Mouse (Mus musculus): ENCODE results near the gene Irf2bp2.
A peak's percentile ranks its signal among the peaks of the same experiment; 100 is the strongest.

- TF ChIP-seq POLR2A (IDR thresholded peaks at IDR 0.05; ENCODE audit: borderline replicate concordance, insufficient read depth, low read length) (peak; percentile 54), CTCF (IDR thresholded peaks at IDR 0.05; ENCODE audit: borderline replicate concordance, insufficient read depth, low read depth, low read length) (peak; percentile 15; the same call in 1 of the 2 replicates)
Observed at GRCm38 (mm10) chr8:126594481-126595000, 755 bp upstream of the Irf2bp2 start.
